Mouse (Mus musculus): Measurements from ENCODE around the gene Gnat1. TPM values are rescaled to one million over a fixed set of nuclear protein-coding genes. Genes with fewer than 3 reads are reported as not detected.

Gnat1 gene
- polyA plus RNA-seq (2015; fragmentation: Nextera tagmentation; extraction: Ambion mirVana) = 0.32 and 1.1 TPM in 2 replicates

DNA sequence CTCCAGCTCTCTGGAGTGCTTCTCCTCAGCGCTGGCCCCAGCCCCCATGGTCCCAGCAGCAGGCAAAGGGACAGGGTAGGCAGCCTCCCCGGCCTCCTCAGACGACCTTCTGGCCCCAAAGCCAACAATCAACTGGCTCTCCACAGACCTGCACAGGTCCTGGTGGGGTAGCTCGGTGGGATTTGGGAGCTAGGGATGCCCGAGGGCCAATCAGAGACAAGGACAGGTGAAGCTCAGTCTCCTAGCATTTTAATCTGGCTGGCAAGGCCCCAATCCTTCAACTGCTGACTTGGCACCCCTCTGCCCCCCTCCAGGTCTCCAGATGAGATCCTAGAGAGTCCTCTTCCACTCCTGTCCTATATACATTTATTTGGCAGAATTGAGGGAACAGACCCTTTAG, at the start of gene Gnat1:
Gene Gnat1 (minus strand): TSS at position 212 of the 400 bp plus-strand sequence.

DNA sequence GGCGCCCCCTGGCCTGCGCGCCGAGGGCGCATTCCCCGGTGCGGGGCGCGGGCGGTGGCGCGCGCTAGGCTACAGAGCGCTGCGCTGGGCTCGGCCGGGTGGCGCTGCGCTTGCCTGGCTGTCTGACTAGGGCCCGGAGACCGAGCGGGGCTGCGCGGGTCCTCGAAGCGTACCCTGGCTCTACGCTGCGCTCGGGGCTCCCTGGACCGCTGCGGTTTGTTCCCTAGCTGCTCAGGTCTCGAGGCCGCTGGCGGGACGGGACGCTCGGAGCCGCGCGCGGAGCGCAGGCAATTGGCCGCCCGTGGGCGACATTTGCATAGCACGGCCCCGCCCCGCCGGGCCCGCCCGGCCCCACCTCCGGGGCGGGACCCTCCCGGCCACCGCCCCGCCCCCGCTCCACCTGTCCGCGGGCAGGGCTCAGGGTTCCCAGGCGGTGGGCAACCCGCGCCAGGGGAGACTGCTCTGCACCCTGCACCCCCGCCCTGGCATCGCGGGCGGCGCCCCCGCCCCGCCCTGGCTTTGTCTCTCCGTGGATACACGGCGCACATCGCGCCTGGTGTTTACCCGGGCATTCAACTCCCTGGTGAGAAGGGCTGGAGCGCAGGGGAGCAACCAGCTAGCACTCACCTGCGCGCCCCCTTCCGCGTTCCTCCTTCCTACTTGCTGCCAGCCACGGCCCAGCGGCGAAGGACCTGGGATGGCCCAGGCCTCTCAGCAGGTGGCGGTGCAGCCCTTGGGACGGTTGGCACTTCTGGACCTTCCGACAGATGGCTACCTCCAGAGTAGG, 30.4 kb upstream of the Gnat1 start, which contains the start of gene Sema3f:
Gene Sema3f (minus strand): TSS at position 779 of the 787 bp plus-strand sequence.

DNA sequence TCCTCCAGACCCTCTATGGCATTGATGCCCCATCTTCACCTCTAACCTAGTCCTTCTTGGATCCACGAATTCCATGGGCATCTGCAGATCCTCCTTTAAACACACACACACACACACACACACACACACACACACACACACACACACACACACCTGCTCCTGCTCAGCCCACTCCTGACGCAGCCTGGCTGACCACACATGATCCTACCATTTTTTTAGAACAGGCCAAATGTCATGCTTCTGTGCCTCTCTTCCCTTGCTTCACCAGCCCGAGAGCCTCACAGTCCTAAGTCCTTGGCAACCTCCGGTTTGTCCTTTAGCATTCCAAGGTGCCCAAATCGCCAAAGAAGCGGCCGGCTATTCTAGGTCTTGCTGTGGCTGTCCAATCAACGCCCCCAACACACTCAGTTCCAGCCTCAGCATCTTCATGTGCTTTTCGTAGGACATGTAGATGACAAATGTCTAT, 10.0 kb downstream of the Gnat1 start, which contains the start of gene Slc38a3:
Gene Slc38a3 (minus strand): TSS at position 51 of the 466 bp plus-strand sequence.

DNA sequence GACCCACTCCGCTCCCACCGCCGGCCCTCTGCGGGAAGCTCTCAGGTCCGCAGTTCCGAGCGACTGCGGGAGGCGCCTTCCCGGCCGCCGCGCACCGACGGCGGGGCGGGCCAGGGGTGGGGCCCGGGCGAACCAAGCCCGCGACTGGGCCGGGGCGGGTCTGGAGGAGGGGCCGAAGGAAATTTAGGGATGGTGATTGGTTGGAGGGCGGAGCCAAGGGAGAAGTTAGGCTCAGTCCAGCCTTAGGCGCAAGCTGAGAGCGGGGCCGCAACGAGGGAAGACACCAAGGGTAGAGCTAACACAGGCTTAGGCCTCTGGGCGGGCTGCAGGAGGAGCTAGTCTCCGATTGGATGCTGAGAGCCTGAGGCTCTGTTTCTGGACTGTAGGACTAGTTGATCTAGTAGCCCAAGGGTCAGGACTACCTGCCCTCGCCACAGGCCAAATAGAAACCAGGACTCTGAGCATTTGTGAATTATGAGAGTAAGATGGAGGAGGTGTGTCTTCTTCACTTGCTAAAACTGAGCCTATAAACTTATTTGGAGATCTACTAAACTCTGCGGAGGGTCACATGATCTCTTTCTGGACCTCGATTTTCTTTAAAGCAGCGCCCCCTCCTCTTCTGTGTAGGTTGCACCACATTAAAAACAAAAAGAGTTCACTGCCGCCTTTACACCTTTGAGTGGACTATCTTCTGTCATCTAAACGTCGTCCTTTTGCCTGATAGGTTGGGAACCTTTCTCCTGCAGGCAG, 44.1 kb downstream of the Gnat1 start, which contains the start of gene Gnai2:
Gene Gnai2 (minus strand): TSS at position 89 of the 750 bp plus-strand sequence.

Other genes starting within 250 kb of the Gnat1 start
- gene Tmem115, start 145.8 kb downstream of the Gnat1 start, polyA plus RNA-seq (2015; fragmentation: Nextera tagmentation; extraction: Ambion mirVana) = 33.1 and 36.2 TPM in 2 replicates
- gene Cyb561d2, start 137.5 kb downstream of the Gnat1 start, polyA plus RNA-seq (2015; fragmentation: Nextera tagmentation; extraction: Ambion mirVana) = 8.3 and 10.3 TPM in 2 replicates
- gene Nprl2, start 137.5 kb downstream of the Gnat1 start, polyA plus RNA-seq (2015; fragmentation: Nextera tagmentation; extraction: Ambion mirVana) = 15.7 and 18.0 TPM in 2 replicates
- 0.33 TPM in 1 of 2 replicates, not detected in the other for gene Zmynd10, start 132.4 kb downstream of the Gnat1 start, polyA plus RNA-seq (2015; fragmentation: Nextera tagmentation; extraction: Ambion mirVana)
- 33.8 and 39.4 TPM in 2 replicates for gene Rassf1, start 128.2 kb downstream of the Gnat1 start, polyA plus RNA-seq (2015; fragmentation: Nextera tagmentation; extraction: Ambion mirVana)
- gene Tusc2, start 116.5 kb downstream of the Gnat1 start, polyA plus RNA-seq (2015; fragmentation: Nextera tagmentation; extraction: Ambion mirVana) = 34.6 and 34.7 TPM in 2 replicates
- 36.3 and 38.8 TPM in 2 replicates for gene Hyal2, start 111.8 kb downstream of the Gnat1 start, polyA plus RNA-seq (2015; fragmentation: Nextera tagmentation; extraction: Ambion mirVana)
- gene Hyal1, start 102.8 kb downstream of the Gnat1 start, polyA plus RNA-seq (2015; fragmentation: Nextera tagmentation; extraction: Ambion mirVana) = 4.3 and 5.2 TPM in 2 replicates
- 18.0 and 18.3 TPM in 2 replicates for gene Naa80, start 100.8 kb downstream of the Gnat1 start, polyA plus RNA-seq (2015; fragmentation: Nextera tagmentation; extraction: Ambion mirVana)
- gene Hyal3, start 98.9 kb downstream of the Gnat1 start, polyA plus RNA-seq (2015; fragmentation: Nextera tagmentation; extraction: Ambion mirVana) = 0.24 and 0.34 TPM in 2 replicates
- gene Ifrd2, start 92.1 kb downstream of the Gnat1 start, polyA plus RNA-seq (2015; fragmentation: Nextera tagmentation; extraction: Ambion mirVana) = 32.7 and 34.9 TPM in 2 replicates
- 24.9 and 27.5 TPM in 2 replicates for gene Sema3b, start 70.5 kb downstream of the Gnat1 start, polyA plus RNA-seq (2015; fragmentation: Nextera tagmentation; extraction: Ambion mirVana)
- gene Gnai2, start 44.3 kb downstream of the Gnat1 start, polyA plus RNA-seq (2015; fragmentation: Nextera tagmentation; extraction: Ambion mirVana) = 200 and 252 TPM in 2 replicates
- gene Slc38a3, start 10.2 kb downstream of the Gnat1 start, polyA plus RNA-seq (2015; fragmentation: Nextera tagmentation; extraction: Ambion mirVana) = 1.5 and 2.5 TPM in 2 replicates
- gene Sema3f, start 30.8 kb upstream of the Gnat1 start, polyA plus RNA-seq (2015; fragmentation: Nextera tagmentation; extraction: Ambion mirVana) = 2.2 and 2.3 TPM in 2 replicates
- gene Rbm5, start 91.3 kb upstream of the Gnat1 start, polyA plus RNA-seq (2015; fragmentation: Nextera tagmentation; extraction: Ambion mirVana) = 66.5 and 71.1 TPM in 2 replicates
- gene Rbm6, start 193.5 kb upstream of the Gnat1 start, polyA plus RNA-seq (2015; fragmentation: Nextera tagmentation; extraction: Ambion mirVana) = 24.1 and 26.4 TPM in 2 replicates
- gene Mon1a, start 208.4 kb upstream of the Gnat1 start, polyA plus RNA-seq (2015; fragmentation: Nextera tagmentation; extraction: Ambion mirVana) = 5.9 and 6.6 TPM in 2 replicates
- gene Mst1r, start 227.2 kb upstream of the Gnat1 start, polyA plus RNA-seq (2015; fragmentation: Nextera tagmentation; extraction: Ambion mirVana) = 2.4 and 3.3 TPM in 2 replicates
- gene Actl11, start 248.8 kb upstream of the Gnat1 start, polyA plus RNA-seq (2015; fragmentation: Nextera tagmentation; extraction: Ambion mirVana) = not detected in 2 replicates